Mouse (Mus musculus) heart, postnatal 25 days (tissue): ENCODE data around the gene Pard6a. TPM values are rescaled to one million over a fixed set of nuclear protein-coding genes. Genes with fewer than 3 reads are reported as not detected.

Experiments
- DNase-seq: peaks from one replicate; pipeline ENCODE4 v3.0.0; 2022; ENCODE audit warnings: low spot score
- intact Hi-C: fragments of 180-260 bp; cut with DNase I; formaldehyde crosslinking; loops from one replicate; pipeline ENCODE4 v1.15.1; 2025
- total RNA-seq, 2 experiments: library from RNA; stranded (reverse); gene quantifications; 2 replicates each; pipeline ENCODE4 v1.2.3; 2021

Pard6a gene
- total RNA-seq, 2 experiments from 2014 or later = 8.4 to 9.1 TPM

DNA sequence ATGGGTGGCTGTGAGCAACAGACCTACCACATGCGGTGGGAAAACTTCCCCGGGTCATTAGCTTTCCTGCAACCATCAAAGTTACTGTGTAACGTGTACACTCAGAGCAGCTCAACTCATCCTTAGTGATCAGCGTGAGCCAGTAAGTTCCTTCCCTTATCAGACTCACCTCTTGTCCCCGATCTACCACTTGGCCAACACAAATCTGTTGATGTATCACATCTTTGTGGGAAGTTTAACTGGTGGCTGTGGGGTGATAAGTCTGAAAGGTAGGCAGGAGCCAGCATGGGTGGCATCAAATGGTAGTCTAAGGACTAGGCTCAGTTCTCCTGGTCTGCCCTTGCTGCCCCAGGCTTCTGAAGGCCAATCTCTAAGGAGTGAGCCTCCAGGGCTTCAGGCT, 31.2 kb downstream of the Pard6a start:
- intact Hi-C loops = no loop called here
- DNase-seq = no peak

DNA sequence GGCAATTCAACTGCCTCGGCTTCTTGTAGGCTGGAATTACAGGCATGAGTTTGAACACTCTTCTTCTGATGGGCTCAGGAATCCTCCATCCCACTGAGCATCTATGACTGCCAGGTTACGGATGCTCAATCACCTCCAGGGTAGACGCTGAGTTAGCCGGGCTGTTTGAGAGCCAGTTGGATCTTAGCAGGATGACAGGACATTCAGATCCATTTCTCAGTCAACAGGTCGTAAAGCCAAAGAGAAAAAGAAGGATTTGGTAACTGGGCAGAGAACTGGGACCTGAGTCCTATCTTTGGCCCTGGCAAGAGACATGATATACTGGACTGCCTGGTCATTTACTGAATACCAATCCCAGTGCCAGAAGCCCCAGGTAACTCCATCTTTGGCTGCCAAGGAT, 38.3 kb downstream of the Pard6a start:
- DNase-seq = no peak
- intact Hi-C loops = no loop called here

DNA sequence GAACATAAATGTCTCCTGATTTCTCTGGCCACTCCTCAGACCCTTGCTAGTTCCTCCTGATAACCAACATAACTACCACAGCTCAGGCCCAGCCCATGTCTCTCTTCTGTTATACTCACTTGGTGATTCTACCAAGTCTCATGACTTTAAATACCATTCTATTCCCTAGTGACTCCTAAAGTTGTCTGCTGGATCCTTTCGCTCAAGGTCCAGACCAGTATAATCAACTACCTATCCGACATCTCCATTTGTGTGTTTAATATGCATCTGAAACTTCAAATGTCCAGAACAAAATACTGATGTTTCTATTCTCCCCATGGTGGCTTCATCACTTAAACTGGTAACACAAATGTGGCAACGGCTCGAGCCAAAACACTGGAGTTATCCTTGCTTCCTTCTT, 42.4 kb downstream of the Pard6a start:
- DNase-seq = no peak
- intact Hi-C loops = no loop called here

DNA sequence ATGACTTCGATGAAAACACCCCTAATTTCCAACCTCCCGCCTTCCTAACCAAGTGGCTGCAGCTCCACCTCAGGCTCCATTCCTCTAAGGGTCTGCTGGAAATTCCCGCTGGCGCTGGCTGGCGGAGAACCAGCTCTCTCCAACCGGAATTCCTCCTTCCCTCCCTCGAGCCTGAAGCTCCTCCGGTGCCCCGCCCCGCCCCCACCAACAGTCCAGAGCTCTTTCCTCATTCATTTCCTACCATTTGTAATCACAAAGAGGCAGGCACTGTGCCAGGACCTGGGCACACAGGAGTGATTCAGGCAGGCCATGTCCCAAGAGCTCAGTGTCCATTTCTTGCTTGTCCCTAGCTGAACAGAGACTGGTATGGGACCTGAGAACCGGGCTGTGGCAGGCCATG, 49.7 kb downstream of the Pard6a start:
- DNase-seq = peak; percentile 15
- intact Hi-C loops = no loop called here

Other genes starting within 250 kb of the Pard6a start
- 10 to 100 TPM; 51.4 TPM for gene Tppp3, start 229.6 kb upstream of the Pard6a start, total RNA-seq
- 10 to 100 TPM; 12.8 to 13.6 TPM for gene Zdhhc1, start 204.2 kb upstream of the Pard6a start, total RNA-seq
- gene Hsd11b2, start 182.4 kb upstream of the Pard6a start, total RNA-seq = under 1 TPM; 0.13 to 0.36 TPM
- 10 to 100 TPM; 45.7 to 53.2 TPM for gene Atp6v0d1, start 135.1 kb upstream of the Pard6a start, total RNA-seq
- 10 to 100 TPM; 41.7 to 50.9 TPM for gene Ripor1, start 95.9 kb upstream of the Pard6a start, total RNA-seq
- gene Ctcf, start 64.6 kb upstream of the Pard6a start, total RNA-seq = 10 to 100 TPM; 36.4 to 43.6 TPM
- gene Agrp, start 63.8 kb upstream of the Pard6a start, total RNA-seq = not detected
- under 1 TPM; 0.18 to 0.20 TPM for gene Carmil2, start 14.9 kb upstream of the Pard6a start, total RNA-seq
- 10 to 100 TPM; 11.1 to 13.7 TPM for gene Acd, start within 50 bp of the Pard6a start, total RNA-seq
- not detected for gene 4933405L10Rik, start 6.5 kb downstream of the Pard6a start, total RNA-seq
- 1 to 10 TPM; 2.0 to 2.4 TPM for gene Enkd1, start 7.1 kb downstream of the Pard6a start, total RNA-seq
- gene Gfod2, start 57.5 kb downstream of the Pard6a start, total RNA-seq = 1 to 10 TPM; 4.2 to 4.8 TPM
- 10 to 100 TPM; 19.1 to 19.2 TPM for gene Ranbp10, start 126.2 kb downstream of the Pard6a start, total RNA-seq
- not detected for gene Tsnaxip1, start 126.6 kb downstream of the Pard6a start, total RNA-seq
- 1 to 10 TPM; 2.2 to 2.9 TPM for gene Cenpt, start 152.1 kb downstream of the Pard6a start, total RNA-seq
- 10 to 100 TPM; 23.8 to 27.4 TPM for gene Thap11, start 154.0 kb downstream of the Pard6a start, total RNA-seq
- 10 to 100 TPM; 30.7 to 35.0 TPM for gene Nutf2, start 159.4 kb downstream of the Pard6a start, total RNA-seq
- gene Edc4, start 179.7 kb downstream of the Pard6a start, total RNA-seq = 10 to 100 TPM; 23.5 to 23.8 TPM
- gene Nrn1l, start 192.4 kb downstream of the Pard6a start, total RNA-seq = under 1 TPM; 0.61 to 0.65 TPM
- 10 to 100 TPM; 16.0 to 16.6 TPM for gene Pskh1, start 199.3 kb downstream of the Pard6a start, total RNA-seq
- under 1 TPM in 1 of 2 experiments, not detected in 1; 0.31 TPM for gene Ctrl, start 232.7 kb downstream of the Pard6a start, total RNA-seq
- gene Psmb10, start 237.3 kb downstream of the Pard6a start, total RNA-seq = 10 to 100 TPM; 64.8 to 68.3 TPM
- 1 to 10 TPM in 1 of 2 experiments, under 1 TPM in 1; 0.75 to 1.3 TPM for gene Lcat, start 242.2 kb downstream of the Pard6a start, total RNA-seq